Mouse (Mus musculus) right cerebral cortex, adult 2 months (tissue): ENCODE data around the gene Fam196b.

Source experiments
- DNase-seq, 2 experiments: peaks; one replicate each; pipeline ENCODE4 v3.0.0; 2021 to 2022; ENCODE audit warnings: low spot score in 2 of 2

Fam196b gene

DNA sequence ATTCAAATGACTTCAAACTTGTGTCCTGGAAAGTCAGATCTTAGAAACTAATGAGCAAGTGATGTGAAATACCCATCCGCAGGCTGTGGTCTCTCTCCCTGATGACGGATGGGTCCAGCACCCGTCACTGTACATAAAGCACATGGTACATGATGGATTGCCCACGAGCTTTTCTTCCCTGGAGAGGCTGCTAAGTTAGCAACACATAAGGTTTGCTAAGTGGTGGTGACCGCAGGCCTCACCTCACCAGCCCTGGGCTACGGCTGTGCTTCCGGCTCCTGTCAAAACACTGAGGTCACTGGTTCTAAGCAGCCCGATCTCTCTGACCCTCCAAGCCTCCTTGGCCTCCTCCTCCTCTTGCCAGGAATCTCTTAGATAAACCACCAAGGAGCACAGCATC lies 91.7 kb downstream of the Fam196b start:
- DNase-seq: no peak

DNA sequence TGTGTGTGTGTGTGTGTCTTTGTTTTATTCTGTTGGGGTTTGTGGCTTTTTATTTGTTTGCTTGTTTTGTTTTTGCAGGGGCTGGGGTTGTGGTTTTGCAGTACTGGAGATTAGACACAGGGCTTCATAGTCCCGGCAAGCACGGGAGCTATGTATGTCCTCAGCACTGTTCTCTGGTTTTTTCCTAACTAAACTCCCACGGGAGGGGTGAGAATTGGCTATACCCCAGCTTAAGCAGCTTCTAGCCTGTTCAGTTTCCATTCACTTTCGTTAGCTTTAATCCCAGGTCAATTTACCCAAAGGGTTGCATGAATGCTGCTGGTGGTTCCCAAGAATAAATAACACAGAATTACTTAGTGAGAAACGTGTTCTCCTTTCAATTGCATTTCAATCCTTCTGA lies 92.2 kb downstream of the Fam196b start:
- no peak for DNase-seq

DNA sequence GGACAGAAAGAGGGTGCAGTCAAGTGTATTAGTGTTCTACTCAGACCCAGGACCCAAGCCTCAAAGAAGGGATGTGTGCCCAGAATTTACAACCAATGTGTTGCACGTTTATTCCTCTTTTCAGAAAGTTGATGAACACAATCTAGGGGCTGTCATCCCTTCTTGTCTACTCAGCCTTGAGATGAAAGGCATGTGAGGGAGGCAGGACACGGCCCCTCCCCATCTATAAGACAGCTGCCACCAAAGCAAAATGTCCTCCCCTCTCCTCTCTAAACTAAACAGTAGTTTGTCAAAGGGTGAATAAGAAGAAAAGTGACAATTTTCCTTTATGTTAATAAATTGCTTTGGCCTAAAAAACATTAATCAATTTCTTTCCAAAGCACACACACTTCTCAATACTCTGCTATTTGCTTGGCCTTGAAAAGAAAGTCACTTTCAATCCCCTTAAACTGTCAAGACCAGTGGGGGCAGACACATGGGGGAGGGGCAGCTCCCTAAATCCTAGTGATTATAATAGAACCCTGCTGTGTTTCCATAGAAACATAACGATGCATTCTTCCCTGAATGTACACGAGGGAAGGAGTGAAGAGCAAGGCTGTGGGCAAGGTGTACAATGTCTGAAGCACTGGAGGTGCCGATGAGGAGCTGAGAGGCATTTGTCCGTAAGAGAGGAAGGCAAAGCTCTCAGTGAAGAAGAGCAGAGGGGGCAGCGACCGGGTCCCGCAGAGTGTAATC lies 101.4 kb downstream of the Fam196b start:
- no peak for DNase-seq

DNA sequence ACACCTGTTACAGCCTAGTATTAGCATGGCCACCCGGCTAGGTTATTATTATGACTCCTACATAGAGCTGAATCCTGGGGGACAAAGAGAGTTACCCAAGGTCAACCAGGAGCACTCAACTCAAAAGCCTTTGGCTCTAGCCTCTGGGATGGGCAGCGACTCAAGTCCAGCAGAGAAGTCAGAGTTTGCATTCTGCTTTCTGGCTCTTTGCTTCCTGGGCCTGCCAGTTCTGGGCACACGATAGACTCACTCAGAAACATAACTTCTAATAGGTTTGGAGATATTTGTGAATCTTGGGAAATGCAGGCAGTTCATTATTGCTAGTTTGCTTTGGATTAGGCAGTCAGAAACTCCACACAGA lies 102.0 kb downstream of the Fam196b start:
- no peak for DNase-seq

DNA sequence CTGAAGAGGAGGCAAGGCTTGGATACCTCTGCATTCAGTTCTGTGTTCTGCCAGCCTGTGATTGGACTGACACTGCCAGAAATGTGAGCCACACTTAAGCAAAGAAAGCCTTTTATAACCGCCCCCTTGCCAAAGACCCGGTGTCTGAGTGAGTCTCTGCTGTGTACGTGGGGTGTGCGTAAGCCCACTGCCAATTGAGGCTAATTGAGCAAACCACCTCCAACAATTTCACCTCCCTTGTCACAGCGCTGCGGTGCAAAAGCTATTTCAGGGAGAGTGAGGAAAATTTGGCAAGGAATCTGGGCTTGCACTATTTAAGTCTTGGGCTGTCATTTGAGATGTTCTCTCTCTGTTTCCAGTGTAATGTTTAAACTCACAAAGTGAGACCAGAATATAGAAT lies 106.4 kb downstream of the Fam196b start:
- peak; percentile 68 to 70 for DNase-seq

DNA sequence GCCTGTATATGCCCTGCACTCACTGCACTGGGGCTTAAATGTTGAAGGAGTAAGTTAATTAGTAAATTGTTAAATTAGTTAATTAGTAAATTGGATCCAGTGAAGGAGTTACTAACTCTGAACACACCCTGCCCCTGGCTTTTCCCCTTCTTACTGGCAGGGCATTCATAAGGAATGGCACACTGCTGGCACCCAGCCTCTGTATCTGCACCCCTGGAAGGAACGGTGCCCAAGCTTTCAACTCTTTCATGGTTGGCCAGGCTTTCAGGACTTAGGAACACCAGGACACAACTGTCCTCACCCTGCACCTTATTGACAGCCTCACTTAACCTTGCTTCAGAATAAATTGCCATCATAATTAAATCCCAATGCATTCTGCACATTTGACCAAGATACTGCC lies 109.9 kb downstream of the Fam196b start:
- DNase-seq: no peak

DNA sequence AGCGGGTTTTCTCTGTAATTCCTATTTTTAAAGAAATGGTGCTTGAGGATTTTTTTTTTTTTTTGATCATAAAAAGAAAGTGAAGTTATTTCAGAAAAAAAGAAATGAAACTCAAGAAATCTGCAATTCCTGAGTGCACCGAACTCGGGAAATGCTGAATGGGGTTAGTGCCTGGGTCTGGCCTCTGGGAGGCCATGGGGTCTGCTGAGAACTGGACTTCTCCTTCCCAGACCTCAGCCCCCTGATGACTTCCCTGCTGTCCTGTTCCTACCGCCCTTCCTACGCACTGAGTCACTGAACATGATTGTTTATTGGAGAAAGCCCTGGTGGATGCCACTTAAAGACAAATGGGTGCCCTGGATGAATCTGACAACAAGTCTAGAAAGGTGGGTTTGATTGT lies 112.6 kb downstream of the Fam196b start:
- DNase-seq: no peak

DNA sequence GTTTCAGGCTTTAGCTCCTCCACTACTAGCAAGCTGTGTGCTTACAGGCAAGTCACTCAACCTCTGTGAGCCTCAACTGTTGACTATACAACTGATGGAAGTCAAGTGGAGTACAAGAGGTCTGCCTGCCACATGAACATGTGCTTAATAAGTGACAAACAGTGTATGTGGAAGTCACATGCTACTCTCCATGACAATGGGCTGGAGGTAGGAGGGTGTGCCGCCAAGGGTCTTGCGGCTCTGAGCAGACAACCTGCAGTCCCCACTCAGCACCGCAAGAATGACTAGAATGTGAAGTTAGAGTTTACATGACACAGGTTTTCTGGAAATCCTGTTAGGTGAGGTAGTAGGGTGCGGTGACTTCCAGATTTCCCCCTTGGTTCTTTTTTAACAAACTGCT lies 116.3 kb downstream of the Fam196b start:
- DNase-seq: no peak

DNA sequence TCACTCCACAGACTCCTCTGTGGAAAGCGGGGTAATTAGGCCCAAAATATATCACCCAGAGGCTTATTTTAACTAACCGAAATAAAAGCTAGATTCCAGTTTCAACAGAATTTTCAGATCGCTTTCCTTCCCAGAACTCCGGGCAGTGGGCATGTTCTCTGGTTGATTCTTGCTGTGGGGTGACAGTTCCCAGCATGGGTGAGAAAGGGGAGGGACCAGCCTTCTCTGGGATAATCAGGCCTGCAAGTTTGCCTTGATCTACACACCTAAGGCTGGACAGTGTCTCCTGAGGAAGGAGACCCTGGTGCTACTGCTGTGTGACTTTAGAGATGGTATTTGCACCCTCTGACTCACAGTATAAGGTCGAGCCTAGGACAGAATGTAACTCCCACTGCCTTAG lies 116.7 kb downstream of the Fam196b start:
- DNase-seq: no peak

DNA sequence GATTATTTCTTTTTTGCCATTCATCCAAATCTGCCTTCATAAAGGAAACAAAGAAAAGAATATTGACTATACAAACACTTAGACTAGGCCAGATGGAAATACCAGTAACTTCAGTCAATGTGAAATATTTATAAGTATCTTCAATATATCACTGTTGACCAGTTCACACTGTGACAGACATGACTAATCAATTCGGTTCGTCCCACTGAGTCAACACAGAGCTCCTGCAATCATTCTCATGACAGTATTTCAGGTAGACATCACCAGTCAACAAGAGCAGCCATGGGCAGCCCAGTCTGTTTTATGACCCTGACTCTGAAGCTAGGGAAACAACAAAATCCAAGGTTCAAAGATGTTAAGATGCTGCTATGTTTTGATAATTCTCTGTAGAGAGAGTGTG lies 117.4 kb downstream of the Fam196b start:
- DNase-seq: no peak

DNA sequence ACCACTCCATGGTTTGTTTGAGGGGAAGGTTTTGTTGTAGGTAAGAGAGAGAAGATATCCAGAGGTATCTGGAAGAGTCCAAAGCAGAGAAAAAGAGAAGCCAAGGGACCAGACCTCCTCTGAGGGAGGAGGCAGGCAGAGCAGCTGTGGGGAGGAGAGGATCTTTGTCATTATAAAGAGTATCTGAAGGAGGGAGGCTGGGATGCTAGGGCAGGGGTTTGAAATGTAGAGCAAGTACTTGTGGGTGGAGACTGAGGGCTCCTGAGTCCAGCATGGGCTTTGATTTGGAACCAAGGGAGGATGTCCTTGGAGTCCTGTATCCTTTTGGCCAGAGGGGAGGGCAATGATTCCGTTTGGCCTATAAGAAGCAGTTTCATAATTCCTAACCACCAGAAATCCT lies 122.8 kb downstream of the Fam196b start:
- DNase-seq: no peak

DNA sequence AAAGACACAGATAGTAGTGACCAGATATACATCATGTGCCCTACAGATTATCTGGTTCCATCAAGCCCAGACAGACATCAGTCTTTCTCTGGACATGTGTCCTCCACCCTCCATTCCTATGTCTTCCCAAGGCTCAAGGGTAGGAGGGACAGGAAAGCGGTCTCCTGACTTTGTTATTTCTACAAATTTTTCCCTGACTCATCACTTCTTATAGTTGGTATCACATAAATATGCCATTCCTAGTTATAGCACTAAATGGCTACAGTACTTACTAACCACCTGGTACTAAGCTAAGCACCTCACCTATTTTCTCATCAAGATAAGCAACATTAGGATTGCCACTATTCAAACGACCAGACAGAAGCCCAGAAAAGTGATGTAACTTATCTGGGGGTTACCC lies 123.8 kb downstream of the Fam196b start:
- no peak for DNase-seq

DNA sequence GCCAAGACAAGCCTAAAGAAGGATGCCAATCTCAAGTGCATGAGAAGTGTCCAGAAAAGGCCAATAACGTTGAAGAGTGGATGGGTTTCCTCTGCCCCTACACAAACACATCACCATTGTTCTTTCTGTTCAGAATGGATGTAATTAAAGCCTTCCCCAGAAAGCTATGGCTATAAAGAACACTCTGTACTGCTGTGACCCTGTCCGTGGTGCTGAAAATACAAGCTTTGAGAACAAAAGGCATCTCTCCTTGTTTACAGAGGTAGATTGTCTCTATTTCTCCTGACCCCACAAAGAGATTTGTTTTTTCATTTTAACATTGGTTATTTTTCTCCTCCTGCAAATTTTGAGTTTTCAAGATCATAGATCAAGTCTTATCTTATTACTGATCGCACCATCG lies 133.3 kb downstream of the Fam196b start:
- no peak for DNase-seq

DNA sequence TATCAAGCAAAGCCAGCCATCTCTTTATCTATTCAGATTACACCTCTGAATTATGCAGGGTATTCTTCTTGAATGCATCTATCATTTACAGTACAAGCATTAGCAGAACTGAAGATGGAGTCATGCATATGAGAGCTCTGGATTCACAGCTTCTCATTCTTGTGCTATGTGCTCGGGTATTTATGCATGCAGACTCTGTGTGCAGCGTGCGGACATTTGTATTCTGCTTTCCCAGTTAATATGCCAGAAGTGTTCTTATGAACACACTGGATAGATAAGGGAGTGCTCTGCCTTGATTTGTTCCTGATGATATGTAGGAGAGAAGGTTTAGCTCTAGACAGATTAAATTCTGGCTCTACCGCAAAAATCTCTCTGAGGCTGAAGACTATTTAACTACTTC lies 135.3 kb downstream of the Fam196b start:
- DNase-seq: no peak

DNA sequence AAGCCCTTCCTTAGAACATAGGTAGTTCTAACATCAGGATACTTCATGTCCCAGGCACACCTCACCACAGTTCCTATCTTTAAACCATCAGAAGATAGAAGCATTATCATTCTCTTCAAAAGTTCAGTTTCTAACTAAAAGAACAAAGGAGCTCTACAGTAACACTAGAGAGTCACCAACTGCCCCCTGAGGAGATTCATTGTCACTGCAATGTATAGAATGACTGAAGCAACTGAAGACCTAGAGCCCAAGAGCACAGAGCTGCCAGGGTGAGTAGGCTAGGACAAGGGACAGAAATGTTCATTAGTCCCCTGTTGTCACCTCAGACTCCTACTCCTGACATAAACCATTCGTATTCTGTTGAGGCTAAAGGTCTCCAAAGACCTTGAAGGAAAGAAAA lies 152.4 kb downstream of the Fam196b start:
- no peak for DNase-seq

DNA sequence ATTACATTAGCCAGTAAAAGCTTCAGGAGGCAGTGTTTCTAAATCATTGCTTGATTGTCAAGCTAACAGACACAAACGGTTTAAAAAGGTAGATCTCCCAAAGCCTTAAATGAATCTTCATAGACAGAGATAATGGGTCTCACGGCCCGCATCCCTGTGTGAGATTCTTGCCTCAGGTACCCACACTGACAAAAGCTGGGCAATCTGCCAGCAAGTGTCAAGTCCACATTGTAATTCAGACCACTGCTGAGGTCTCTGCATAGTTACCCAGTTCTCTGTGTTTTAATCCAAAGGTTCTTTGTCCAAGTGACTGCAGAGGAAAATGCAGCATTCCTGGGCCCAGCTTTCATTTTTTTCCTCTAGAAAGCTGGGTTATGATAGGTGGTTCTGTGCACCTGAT lies 153.9 kb downstream of the Fam196b start:
- DNase-seq: no peak

DNA sequence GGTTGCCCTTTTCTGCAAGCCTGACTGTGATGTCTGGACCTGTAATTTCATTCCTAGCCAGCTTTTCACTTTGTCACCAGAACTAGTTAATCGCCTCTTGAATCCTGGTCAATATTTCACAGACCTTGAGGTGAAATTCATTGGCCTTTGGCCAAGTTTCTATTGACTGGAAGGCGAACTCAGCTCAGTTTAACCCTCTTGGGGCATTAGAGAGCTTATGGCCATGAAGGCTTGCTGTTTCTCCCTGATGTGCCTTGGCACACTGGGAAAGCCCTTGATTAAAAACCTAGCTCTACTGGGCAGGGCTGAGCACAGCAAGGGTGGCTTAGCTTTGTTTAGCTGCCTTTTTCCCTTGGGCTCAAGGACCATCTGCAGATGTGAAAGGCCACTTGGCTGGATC lies 155.2 kb downstream of the Fam196b start:
- DNase-seq: no peak
